Mouse (Mus musculus) stomach, postnatal 0 days (tissue): ENCODE measurements at regions not wholly inside any gene's neighbourhood (a gene's known extent, or its start where the extent isn't known, plus 50 kb on each side); places are given as distances from the start of the nearest gene placed in this dataset.

ENCODE experiments used
- ATAC-seq: fragments of 200-750 bp; cut with Nextera tagmentation; 2 replicates; pipeline ENCODE4 v1.8.0; 2017; ENCODE audit not compliant: low FRiP score, low TSS enrichment
- DNase-seq: peaks from one replicate; pipeline ENCODE4 v3.0.0-alpha.2; 2016; ENCODE audit warnings: low spot score
- H3K27ac ChIP-seq: fragments of 300-500 bp; sonication (generic); replicated peaks from 2 replicates; pipeline ENCODE4 v1.5.1; 2014; ENCODE audit warnings: mild to moderate bottlenecking, control low read depth
- H3K27me3 ChIP-seq: fragments of 300-500 bp; sonication (generic); 2 replicates; pipeline ENCODE4 v1.6.1; 2014; ENCODE audit warnings: low read length; ENCODE audit not compliant: control insufficient read depth, insufficient read depth
- H3K36me3 ChIP-seq: fragments of 300-500 bp; sonication (generic); 2 replicates; pipeline ENCODE4 v1.6.1; 2014; ENCODE audit warnings: low read length, mixed read lengths; ENCODE audit not compliant: control insufficient read depth, insufficient read depth
- H3K4me1 ChIP-seq: fragments of 300-500 bp; sonication (generic); replicated peaks from 2 replicates; pipeline ENCODE4 v1.6.1; 2014; ENCODE audit warnings: antibody characterized with exemption; ENCODE audit not compliant: control insufficient read depth, insufficient read depth
- H3K4me2 ChIP-seq: fragments of 300-500 bp; sonication (generic); replicated peaks from 2 replicates; pipeline ENCODE4 v1.6.1; 2014; ENCODE audit warnings: low read depth, mild to moderate bottlenecking, control low read depth, moderate library complexity
- H3K4me3 ChIP-seq: fragments of 300-500 bp; sonication (generic); 2 replicates; pipeline ENCODE4 v1.5.1; 2014; ENCODE audit warnings: low read depth, low read length, control low read depth
- H3K9ac ChIP-seq: fragments of 300-500 bp; sonication (generic); 2 replicates; pipeline ENCODE4 v1.6.1; 2014; ENCODE audit warnings: mild to moderate bottlenecking, low read length, control low read depth, mixed read lengths
- H3K9me3 ChIP-seq: fragments of 300-500 bp; sonication (generic); 2 replicates; pipeline ENCODE4 v1.6.1; 2016; ENCODE audit warnings: low read length; ENCODE audit not compliant: control insufficient read depth
- CTCF ChIP-seq: IDR thresholded peaks from 2 replicates; pipeline ENCODE4 v1.5.1; 2016; ENCODE audit warnings: antibody characterized with exemption, low read depth, mild to moderate bottlenecking, moderate library complexity
- EP300 ChIP-seq: optimal IDR thresholded peaks from 2 replicates; pipeline ENCODE3; 2016; ENCODE audit warnings: antibody characterized with exemption
- WGBS: fragments of 180-500 bp; shearing (Covaris S2); extraction: QIAGEN DNeasy Blood & Tissue Kit; methylation state at CpG from one replicate; pipeline ENCODE4 v1.1.7; 2014; 5-methylcytosine and 5-hydroxymethylcytosine counted together

DNA sequence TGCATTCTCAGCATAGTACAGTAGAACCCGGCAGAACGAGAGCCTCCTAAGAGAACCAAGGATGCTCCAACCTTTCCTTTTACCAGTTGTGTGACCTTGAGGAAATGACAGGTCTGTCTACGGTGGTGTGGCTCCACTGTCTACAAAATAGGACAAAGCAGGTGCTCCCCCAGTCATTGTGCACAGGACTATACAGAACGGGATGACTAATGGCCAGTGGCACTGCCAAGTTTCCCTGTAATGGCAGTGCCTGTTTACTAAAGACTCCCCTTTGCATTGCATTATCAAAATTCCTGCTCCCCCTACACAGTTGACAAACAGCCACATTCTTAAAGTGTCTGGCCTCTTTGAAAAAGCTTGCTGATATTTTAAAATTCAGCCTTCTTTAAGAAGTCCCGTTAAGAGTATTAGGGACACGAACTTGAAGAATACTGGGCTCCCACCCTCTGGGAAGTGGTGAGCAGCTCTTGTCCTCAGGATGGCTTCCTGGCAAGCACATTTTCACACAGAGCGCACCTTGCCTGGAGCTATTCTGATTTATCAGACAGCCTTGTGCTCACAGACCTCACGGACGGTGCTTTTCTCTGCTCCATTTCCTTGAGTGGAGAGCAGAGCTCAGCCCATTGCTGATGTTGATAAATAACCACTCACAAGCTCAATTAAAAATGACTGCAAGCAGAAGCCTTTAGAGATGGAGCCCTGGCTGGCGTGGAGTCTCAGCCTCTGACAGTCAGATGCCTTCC lies 352.3 kb upstream of the Myt1l start:
- 59% methylated on average over 10 of the region's 10 CpGs for WGBS
- no peak overlapping the region for H3K9ac ChIP-seq
- no peaks in the 10 kb centered on the region for H3K9me3 ChIP-seq
- no peak for TF ChIP-seq CTCF
- no peak for TF ChIP-seq EP300
- no peak overlapping the region for H3K4me2 ChIP-seq
- no peak overlapping the region for H3K27ac ChIP-seq
- no peak for ATAC-seq
- DNase-seq: no peak
- H3K36me3 ChIP-seq: no peaks in the 10 kb centered on the region
- H3K4me3 ChIP-seq: no peak overlapping the region
- H3K4me1 ChIP-seq: no peaks in the 10 kb centered on the region
- H3K27me3 ChIP-seq: no peaks in the 10 kb centered on the region

DNA sequence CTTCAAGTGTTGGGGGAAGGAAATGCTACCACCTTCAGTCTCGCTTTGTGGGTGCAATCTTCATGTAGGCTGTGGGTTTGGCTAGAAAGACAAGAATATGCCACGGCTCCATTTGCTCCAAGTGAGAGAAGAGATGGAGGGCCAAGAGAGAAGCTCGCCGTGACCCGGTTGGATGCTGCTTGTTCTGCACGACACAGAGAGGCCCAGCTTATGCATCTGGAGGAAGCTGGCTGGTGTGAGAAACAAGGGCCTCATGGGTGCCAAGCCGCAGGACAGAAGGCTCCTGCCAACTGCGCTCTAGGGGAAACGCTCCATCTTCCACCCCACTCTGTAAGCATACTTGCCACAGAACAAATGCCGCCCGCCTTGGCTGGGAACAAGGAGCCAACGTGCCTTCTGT lies 351.0 kb upstream of the Myt1l start:
- Histone ChIP-seq H3K4me2 (no peak overlapping the region), H3K36me3 (no peaks in the 10 kb centered on the region), H3K4me3 (no peak overlapping the region), H3K27me3 (no peaks in the 10 kb centered on the region), H3K4me1 (no peaks in the 10 kb centered on the region), H3K9ac (no peak overlapping the region), H3K9me3 (no peaks in the 10 kb centered on the region), H3K27ac (no peak overlapping the region)
- WGBS: 90% methylated on average over 12 of the region's 12 CpGs
- ATAC-seq: no peak
- no peak for DNase-seq
- no peak for TF ChIP-seq CTCF
- no peak for TF ChIP-seq EP300

DNA sequence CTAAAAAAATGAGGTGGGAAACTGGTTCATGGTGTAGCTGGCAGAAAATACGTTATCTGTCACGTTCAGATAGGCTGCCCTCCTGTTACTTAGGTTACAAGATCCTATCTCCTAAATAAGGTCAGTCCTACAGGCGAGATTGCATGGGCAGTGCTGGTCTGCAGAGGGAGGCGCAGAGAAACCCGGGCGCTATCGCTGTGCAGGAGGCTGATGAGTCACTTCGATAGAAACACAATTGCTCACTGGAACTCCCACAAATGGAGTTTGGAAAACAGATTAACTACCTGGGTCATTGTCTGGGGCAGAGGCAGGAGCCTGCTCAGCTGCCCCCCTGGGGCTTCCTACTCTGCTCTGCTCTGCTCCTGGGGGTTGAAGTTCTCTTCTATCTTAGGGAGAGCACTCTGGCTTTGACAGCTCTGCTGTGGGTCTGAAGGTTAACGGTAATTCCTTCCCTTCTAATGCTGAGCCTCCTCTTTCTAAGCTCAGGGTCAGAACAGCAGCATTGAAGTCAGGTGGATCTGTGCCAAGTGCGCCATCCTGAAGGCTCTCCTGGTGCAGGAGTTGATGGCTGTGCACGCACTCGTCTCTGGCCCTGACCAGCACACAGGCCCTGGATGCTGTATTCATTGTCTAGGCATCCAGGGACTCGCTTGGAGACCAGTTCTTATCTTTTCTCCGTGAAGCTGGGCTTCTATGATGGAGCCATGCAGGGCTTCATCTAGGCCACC lies 349.9 kb upstream of the Myt1l start:
- no peak for DNase-seq
- Histone ChIP-seq H3K4me2 (no peak overlapping the region), H3K4me1 (no peaks in the 10 kb centered on the region), H3K9ac (no peak overlapping the region), H3K36me3 (no peaks in the 10 kb centered on the region), H3K9me3 (no peaks in the 10 kb centered on the region), H3K27me3 (no peaks in the 10 kb centered on the region), H3K4me3 (no peak overlapping the region), H3K27ac (no peak overlapping the region)
- WGBS: 59% methylated on average over 14 of the region's 14 CpGs
- TF ChIP-seq CTCF: no peak
- no peak for TF ChIP-seq EP300
- ATAC-seq: no peak

DNA sequence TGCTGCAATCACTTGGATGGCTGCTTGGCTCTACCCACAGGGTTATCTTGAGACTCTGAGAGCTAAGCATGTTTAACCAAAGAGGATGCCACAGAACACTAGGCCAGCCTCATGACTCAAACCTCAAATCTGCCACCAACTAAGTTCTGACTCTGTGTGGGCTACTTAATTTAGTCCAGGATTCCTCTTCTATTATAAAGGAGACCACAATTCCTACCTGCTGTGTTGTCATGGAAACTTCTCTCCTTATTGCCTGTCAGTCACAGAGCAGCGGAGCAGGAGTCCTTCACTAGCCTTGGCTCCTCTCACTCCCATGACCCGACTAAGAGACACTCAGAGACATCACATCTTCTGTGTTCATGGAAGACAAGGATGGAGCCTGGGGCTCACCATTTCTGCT lies 348.8 kb upstream of the Myt1l start:
- TF ChIP-seq CTCF (no peak), EP300 (no peak)
- Histone ChIP-seq H3K27me3 (no peaks in the 10 kb centered on the region), H3K9me3 (no peaks in the 10 kb centered on the region), H3K9ac (no peak overlapping the region), H3K4me1 (no peaks in the 10 kb centered on the region), H3K27ac (no peak overlapping the region), H3K4me3 (no peak overlapping the region), H3K4me2 (no peak overlapping the region), H3K36me3 (no peaks in the 10 kb centered on the region)
- ATAC-seq (no peak), DNase-seq (no peak)
- 74% methylated on average over 2 of the region's 2 CpGs for WGBS

DNA sequence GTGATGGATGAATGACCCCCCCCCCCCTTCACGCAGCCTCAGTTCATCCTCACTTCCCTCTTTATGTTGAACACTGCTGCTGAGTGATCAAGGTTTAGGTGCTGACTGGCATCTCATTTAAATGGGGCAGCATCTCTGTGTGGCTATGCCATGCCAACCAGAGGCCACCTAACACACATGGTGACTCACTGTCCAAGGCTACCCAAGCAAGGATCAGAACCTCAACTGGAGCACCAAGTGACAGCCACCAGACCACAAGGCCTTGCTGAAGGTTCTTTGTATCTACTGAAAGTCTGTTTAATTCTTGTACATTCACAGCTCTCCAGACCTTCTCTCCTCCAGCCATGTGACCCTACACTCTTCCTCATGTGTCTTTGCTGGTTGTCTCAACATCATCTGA lies 347.6 kb upstream of the Myt1l start:
- TF ChIP-seq EP300: no peak
- no peak for TF ChIP-seq CTCF
- H3K4me2 ChIP-seq: no peak overlapping the region
- H3K9ac ChIP-seq: no peak overlapping the region
- ATAC-seq (no peak), DNase-seq (no peak)
- no peaks in the 10 kb centered on the region for H3K27me3 ChIP-seq
- H3K27ac ChIP-seq: no peak overlapping the region
- no peaks in the 10 kb centered on the region for H3K4me1 ChIP-seq
- no peak overlapping the region for H3K4me3 ChIP-seq
- H3K36me3 ChIP-seq: no peaks in the 10 kb centered on the region
- WGBS: 93% methylated on average over 1 of the region's 1 CpGs
- H3K9me3 ChIP-seq: no peaks in the 10 kb centered on the region

DNA sequence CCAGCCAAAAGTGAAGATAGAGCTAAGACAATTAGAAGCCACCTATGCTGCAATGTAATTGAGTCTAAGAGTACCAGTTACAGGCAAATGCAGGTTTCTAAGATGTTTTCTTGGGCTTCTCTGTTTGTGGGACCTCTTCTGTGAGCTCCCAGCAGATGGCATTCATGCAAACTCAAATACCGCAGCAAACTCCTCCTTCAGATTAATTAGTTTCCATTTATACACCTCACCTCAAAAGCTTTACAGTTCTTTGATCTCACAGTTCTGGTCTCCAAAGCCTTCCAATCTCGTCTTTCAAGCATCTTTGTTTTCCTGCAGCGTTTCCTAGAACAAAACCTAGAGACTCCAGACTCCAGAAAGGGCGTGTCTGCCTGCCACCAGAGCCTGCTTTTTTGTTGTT lies 340.6 kb upstream of the Myt1l start:
- ATAC-seq (no peak), DNase-seq (no peak)
- no peak overlapping the region for H3K4me2 ChIP-seq
- WGBS: 50% methylated on average over 4 of the region's 4 CpGs
- H3K27me3 ChIP-seq: no peaks in the 10 kb centered on the region
- H3K9ac ChIP-seq: no peak overlapping the region
- no peaks in the 10 kb centered on the region for H3K36me3 ChIP-seq
- H3K9me3 ChIP-seq: no peaks in the 10 kb centered on the region
- TF ChIP-seq EP300 (no peak), CTCF (no peak)
- no peak overlapping the region for H3K27ac ChIP-seq
- no peaks in the 10 kb centered on the region for H3K4me1 ChIP-seq
- H3K4me3 ChIP-seq: no peak overlapping the region
